Mouse (Mus musculus): ENCODE measurements around the gene Zyg11a.
"Not testable (repeated sequence)": the region's sequence is repeated elsewhere in the genome, so short reads cannot be mapped to it uniquely, and the experiment has no call there.

Gene Zyg11a

DNA sequence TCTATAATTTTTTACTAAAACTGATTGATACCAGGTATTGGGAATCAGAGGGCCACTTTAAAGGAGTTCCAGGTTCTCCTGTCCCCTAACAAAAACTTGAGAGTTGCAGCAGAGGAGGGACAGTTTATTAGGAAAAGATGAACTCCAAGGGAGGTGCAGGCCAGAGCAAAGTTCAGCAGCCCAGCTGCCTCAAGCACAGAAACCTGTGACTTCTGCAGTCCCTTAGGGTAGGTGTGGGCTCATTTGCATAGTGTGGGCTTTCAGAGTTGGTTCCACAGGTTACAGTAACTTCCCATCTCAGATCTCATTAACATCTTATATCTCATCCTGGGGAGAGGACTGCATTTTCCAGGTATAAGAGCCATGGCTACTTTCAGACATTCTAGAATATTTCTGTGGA is 74.1 kb downstream of the Zyg11a start:
- DNase-seq: no peak

DNA sequence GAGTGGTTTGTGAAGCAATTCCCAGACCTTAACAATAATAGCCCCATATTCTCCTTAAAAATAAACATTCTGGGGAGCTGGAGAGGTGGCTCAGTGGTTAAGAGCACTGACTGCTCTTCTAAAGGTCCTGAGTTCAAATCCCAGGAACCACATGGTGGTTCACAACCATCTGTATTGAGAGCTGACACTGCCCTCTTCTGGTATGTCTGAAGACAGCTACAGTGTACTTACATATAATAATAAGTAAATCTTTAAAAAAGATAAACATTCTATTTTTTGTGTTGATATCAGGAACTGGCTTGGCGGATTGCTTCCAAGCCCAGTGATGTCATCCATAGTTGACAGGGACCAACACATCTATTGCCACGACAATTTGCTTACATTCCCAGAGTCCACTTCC is 74.7 kb downstream of the Zyg11a start:
- DNase-seq: not testable (repeated sequence)

DNA sequence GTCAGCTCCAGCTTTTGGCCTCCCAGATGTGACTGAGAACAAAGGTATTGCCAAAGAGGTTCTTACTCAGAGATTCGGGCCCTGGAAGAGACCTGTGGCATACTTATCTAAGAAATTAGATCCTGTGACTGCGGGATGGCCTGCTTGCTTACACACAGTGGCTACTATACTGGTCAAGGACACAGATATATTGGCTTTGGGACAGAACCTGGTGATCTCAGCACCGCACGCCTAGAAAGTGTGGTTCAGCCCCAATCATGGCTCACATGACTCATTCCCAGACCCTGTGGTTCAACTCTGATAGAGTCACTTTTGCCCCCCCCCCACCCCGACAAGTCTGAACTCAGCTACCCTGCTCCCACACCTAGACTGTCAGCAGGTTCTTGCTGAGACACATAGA is 80.9 kb downstream of the Zyg11a start:
- no peak for DNase-seq
